Mouse (Mus musculus): Measurements from ENCODE around the gene Slc45a2. TPM values are rescaled to one million over a fixed set of nuclear protein-coding genes. Genes with fewer than 3 reads are reported as not detected.
A peak's percentile ranks its signal among the peaks of the same experiment; 100 is the strongest.

Gene Slc45a2
- not detected in 2 replicates for polyA plus RNA-seq (2015; fragmentation: Nextera tagmentation; extraction: Ambion mirVana)

DNA sequence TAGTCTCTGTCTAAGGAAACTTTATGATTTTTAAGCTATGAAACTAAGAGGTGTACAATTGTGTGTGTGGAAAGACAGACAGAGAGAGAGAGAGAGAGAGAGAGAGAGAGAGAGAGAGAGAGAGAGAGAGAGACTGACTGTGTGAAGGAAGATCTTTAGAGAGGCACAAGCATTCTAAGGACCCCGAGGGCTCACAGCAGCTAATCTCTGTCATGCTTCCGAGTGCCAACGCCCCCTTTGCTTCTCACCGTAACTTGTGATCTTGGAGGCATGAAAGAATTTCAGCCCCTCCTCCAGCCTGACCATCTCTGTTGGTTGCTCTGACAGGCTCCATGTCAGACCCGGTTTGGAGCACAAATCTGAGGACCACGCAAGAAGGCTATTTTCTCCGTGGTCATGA, at the start of gene Slc45a2:
Gene Slc45a2, plus strand, starts transcription at position 301 of the 400 bp plus-strand sequence.
- 72% methylated on average over 7 of the region's 7 CpGs for WGBS
- H3K4me2 ChIP-seq = no peak within 1 kb of the TSS

DNA sequence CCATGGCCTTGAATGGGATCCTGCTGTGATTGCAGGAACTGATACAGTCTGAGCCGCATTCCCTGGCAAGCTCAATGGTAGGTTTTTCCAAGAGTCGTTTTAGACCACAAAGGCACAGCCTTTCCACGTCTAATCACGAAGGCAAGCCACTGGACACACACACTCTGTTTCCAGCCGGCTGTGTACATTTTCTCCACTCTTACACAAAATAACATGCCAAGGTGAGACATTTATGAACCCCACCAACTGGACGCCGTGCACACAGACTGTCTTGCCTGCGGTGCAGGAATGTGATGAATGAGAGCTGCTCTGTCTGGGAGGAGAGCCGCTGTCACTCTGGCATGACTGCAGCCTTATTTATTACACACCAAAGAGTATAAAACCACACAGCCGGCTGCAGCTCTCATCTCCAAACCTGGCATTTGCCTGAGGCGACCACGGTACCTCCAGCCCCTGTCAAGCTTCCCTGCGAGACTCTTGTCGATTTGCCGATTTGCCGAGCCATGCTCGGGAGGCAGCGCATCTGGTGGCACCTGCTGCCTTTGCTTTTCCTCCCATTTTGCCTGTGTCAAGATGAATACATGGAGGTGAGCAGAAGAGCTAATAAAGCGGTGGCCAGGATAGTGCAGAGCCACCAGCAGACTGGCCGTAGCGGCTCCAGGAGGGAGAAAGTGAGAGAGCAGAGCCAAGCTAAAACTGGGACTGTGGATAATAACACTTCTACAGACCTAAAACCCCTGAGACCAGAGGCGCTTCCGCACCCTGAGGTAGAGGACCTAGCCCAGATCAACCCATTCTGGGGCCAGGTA, 48.4 kb upstream of the Slc45a2 start, which contains the start of gene C1qtnf3:
Gene C1qtnf3, plus strand, starts transcription at position 382 of the 809 bp plus-strand sequence.
- peak within 1 kb of the TSS; percentile 54 for H3K9ac ChIP-seq
- 34% methylated on average over 23 of the region's 23 CpGs for WGBS
- H3K36me3 ChIP-seq = no peaks in the 10 kb centered on the region
- H3K27me3 ChIP-seq = no peaks in the 10 kb centered on the region
- H3K9me3 ChIP-seq = no peaks in the 10 kb centered on the region
- peak within 1 kb of the TSS; percentile 48 for H3K4me2 ChIP-seq
- ATAC-seq (ENCODE audit: low read depth) = peak; percentile 70
- H3K4me1 ChIP-seq (replicated peaks) = peaks cover 21% of the 10 kb centered on the region
- H3K4me3 ChIP-seq = peak within 1 kb of the TSS; percentile 23
- H3K27ac ChIP-seq (replicated peaks) = peak within 1 kb of the TSS; percentile 59

More for the DNA sequence above, at the start of gene Slc45a2:
- Histone ChIP-seq H3K36me3 (0 out of 2 replicates have a peak, but pooled peaks cover 4% of the 10 kb centered on the region), H3K4me1 (replicated peaks) (no peaks in the 10 kb centered on the region), H3K27ac (replicated peaks) (no peak within 1 kb of the TSS), H3K9ac (no peak within 1 kb of the TSS), H3K4me3 (no peak within 1 kb of the TSS), H3K9me3 (no peaks in the 10 kb centered on the region), H3K27me3 (no peaks in the 10 kb centered on the region)
- no peak for ATAC-seq (ENCODE audit: low read depth)

- ATAC-seq (ENCODE audit: low read depth) = peak; percentile 65; the same call in 1 of the 2 replicates
- Histone ChIP-seq H3K4me1 (replicated peaks) (peaks cover 21% of the 10 kb centered on the region), H3K9ac (no peak overlapping the region), H3K9me3 (no peaks in the 10 kb centered on the region), H3K27ac (replicated peaks) (0 out of 2 replicates have a peak overlapping the region, but pooled peaks have one; percentile 59), H3K4me3 (peak overlapping the region; percentile 23), H3K4me2 (peak overlapping the region; percentile 48), H3K36me3 (no peaks in the 10 kb centered on the region), H3K27me3 (no peaks in the 10 kb centered on the region)
- 23% methylated on average over 4 of the region's 4 CpGs for WGBS
Observed at GRCm38 (mm10) chr15:10952760-10953305, 47.7 kb upstream of the Slc45a2 start.

DNA sequence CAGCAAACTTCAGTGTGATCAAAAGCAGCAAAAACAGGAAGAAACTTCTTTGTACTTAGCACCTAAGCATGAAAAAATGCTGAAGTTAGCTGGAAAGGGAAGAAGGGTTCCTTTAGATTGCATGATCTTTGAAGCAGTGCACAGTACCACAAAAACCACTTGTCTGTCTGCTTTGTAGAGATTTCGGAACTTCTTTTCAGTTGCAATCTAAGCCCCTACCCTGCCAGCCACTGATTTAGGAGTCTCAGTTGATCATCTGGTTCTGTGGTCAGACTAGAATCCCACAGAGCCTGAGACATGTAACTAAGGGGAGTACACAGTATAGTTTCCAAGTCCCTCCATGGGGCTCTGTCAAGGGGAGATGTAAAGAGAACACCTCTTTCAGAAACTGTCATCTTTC, 47.1 kb upstream of the Slc45a2 start:
- Histone ChIP-seq H3K36me3 (no peaks in the 10 kb centered on the region), H3K9me3 (no peaks in the 10 kb centered on the region), H3K27ac (replicated peaks) (peak overlapping the region; percentile 33; the same call in 1 of the 2 replicates), H3K4me3 (no peak overlapping the region), H3K4me2 (0 out of 2 replicates have a peak overlapping the region, but pooled peaks have one; percentile 4), H3K9ac (no peak overlapping the region), H3K27me3 (no peaks in the 10 kb centered on the region), H3K4me1 (replicated peaks) (peaks cover 21% of the 10 kb centered on the region)
- ATAC-seq (ENCODE audit: low read depth) = no peak
- WGBS = 42% methylated on average over 1 of the region's 1 CpGs

- Histone ChIP-seq H3K4me1 (replicated peaks) (peaks cover 21% of the 10 kb centered on the region), H3K4me3 (no peak overlapping the region), H3K27me3 (no peaks in the 10 kb centered on the region), H3K9me3 (no peaks in the 10 kb centered on the region), H3K27ac (replicated peaks) (no peak overlapping the region), H3K4me2 (no peak overlapping the region), H3K9ac (no peak overlapping the region), H3K36me3 (no peaks in the 10 kb centered on the region)
- 92% methylated on average over 6 of the region's 6 CpGs for WGBS
- ATAC-seq (ENCODE audit: low read depth) = no peak
Observed at GRCm38 (mm10) chr15:10954381-10955016, 46.0 kb upstream of the Slc45a2 start.

DNA sequence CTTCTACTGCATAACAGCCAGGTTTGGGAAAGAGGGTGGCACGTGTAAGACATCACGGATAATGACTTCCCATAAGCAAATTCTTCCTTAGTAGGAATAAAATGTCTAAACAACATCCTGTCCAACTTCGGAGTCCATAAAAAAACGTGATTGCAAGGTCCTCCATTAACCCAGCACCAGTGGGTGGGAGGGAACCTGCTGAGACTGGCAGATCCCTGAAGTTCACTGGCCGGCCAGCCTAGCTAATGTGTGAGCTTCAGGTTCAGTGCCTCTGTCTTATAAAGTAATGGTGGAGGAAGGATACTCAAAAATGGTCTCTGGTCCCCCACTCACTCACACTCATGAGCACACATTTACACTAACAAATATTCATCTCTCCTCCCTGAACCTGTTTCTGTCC, 45.4 kb upstream of the Slc45a2 start:
- H3K27ac ChIP-seq (replicated peaks) = no peak overlapping the region
- H3K9me3 ChIP-seq = no peaks in the 10 kb centered on the region
- WGBS = 65% methylated on average over 5 of the region's 5 CpGs
- ATAC-seq (ENCODE audit: low read depth) = no peak
- no peaks in the 10 kb centered on the region for H3K27me3 ChIP-seq
- H3K4me3 ChIP-seq = no peak overlapping the region
- H3K4me1 ChIP-seq (replicated peaks) = peaks cover 17% of the 10 kb centered on the region
- H3K36me3 ChIP-seq = no peaks in the 10 kb centered on the region
- no peak overlapping the region for H3K4me2 ChIP-seq
- H3K9ac ChIP-seq = no peak overlapping the region

DNA sequence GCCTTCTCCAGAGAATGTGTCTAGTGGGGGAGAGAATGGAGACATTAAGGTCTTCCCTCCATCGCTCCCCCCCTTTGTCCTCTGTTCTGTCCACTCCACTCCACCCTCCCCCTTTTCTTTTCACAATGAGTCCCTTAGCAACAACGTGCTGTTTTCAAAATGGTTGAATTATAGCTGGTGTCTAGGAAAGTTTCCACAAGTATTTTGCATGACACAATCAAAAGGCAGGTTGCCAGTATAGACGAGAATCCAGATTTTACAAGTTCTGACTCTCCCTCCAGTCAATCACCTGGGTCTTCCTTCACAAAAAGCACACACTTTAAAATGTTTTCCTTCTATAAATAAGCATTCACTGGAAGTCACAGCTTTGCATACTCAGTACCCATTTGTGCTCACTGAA, 43.8 kb upstream of the Slc45a2 start:
- Histone ChIP-seq H3K9ac (no peak overlapping the region), H3K4me3 (no peak overlapping the region), H3K27me3 (no peaks in the 10 kb centered on the region), H3K27ac (replicated peaks) (no peak overlapping the region), H3K9me3 (no peaks in the 10 kb centered on the region), H3K4me2 (no peak overlapping the region), H3K36me3 (no peaks in the 10 kb centered on the region), H3K4me1 (replicated peaks) (peaks cover 13% of the 10 kb centered on the region)
- no peak for ATAC-seq (ENCODE audit: low read depth)
- 19% methylated on average over 3 of the region's 3 CpGs for WGBS

GRCm38 (mm10) chr15:10959277-10960026, 41.1 kb upstream of the Slc45a2 start:
- 89% methylated on average over 15 of the region's 15 CpGs for WGBS
- H3K9ac ChIP-seq = no peak overlapping the region
- ATAC-seq (ENCODE audit: low read depth) = no peak

GRCm38 (mm10) chr15:10960267-10960666, 40.3 kb upstream of the Slc45a2 start:
- no peak overlapping the region for H3K4me2 ChIP-seq
- H3K9ac ChIP-seq = no peak overlapping the region
- no peaks in the 10 kb centered on the region for H3K9me3 ChIP-seq
- H3K27me3 ChIP-seq = no peaks in the 10 kb centered on the region
- H3K36me3 ChIP-seq = no peaks in the 10 kb centered on the region
- no peak overlapping the region for H3K4me3 ChIP-seq
- H3K27ac ChIP-seq (replicated peaks) = no peak overlapping the region
- H3K4me1 ChIP-seq (replicated peaks) = no peaks in the 10 kb centered on the region
- no peak for ATAC-seq (ENCODE audit: low read depth)
- WGBS = 89% methylated on average over 5 of the region's 5 CpGs

More at GRCm38 (mm10) chr15:10959277-10960026, 41.1 kb upstream of the Slc45a2 start:
- Histone ChIP-seq H3K4me2 (no peak overlapping the region), H3K4me3 (no peak overlapping the region), H3K9me3 (no peaks in the 10 kb centered on the region), H3K27ac (replicated peaks) (no peak overlapping the region), H3K4me1 (replicated peaks) (no peaks in the 10 kb centered on the region), H3K36me3 (no peaks in the 10 kb centered on the region), H3K27me3 (no peaks in the 10 kb centered on the region)

DNA sequence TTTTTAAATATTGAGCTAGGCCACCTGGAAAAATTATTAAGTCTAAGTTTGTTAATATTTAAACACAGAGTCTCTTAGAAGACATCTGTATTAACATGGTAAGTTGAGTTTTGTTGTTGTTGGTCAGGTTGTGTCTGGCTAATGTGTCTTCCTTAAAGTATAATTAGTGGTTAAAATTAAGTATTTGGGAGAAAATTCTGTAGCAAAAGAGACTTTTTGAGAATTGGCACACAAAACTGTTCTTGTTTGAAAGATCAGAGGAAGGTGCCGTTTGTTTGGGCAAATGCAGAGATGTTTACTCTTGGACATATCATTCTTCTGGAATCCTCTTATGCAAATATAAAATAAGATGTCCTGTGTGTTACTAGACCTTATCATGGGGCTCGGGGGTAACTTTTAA, 37.9 kb upstream of the Slc45a2 start:
- Histone ChIP-seq H3K36me3 (no peaks in the 10 kb centered on the region), H3K27me3 (no peaks in the 10 kb centered on the region), H3K9me3 (no peaks in the 10 kb centered on the region), H3K4me2 (no peak overlapping the region), H3K9ac (no peak overlapping the region), H3K4me1 (replicated peaks) (no peaks in the 10 kb centered on the region), H3K27ac (replicated peaks) (no peak overlapping the region), H3K4me3 (no peak overlapping the region)
- ATAC-seq (ENCODE audit: low read depth) = no peak
- WGBS = 95% methylated on average over 2 of the region's 2 CpGs

- Histone ChIP-seq H3K27me3 (no peaks in the 10 kb centered on the region), H3K36me3 (no peaks in the 10 kb centered on the region), H3K9me3 (no peaks in the 10 kb centered on the region), H3K9ac (no peak overlapping the region), H3K4me3 (no peak overlapping the region), H3K4me1 (replicated peaks) (no peaks in the 10 kb centered on the region), H3K27ac (replicated peaks) (no peak overlapping the region), H3K4me2 (no peak overlapping the region)
- 80% methylated on average over 3 of the region's 3 CpGs for WGBS
- ATAC-seq (ENCODE audit: low read depth) = no peak
Observed at GRCm38 (mm10) chr15:10969439-10969838, 31.1 kb upstream of the Slc45a2 start.
